Mouse (Mus musculus): ENCODE results near the gene Cep95. TPM values are rescaled to one million over a fixed set of nuclear protein-coding genes. Genes with fewer than 3 reads are reported as not detected.
A peak's percentile ranks its signal among the peaks of the same experiment; 100 is the strongest.
"Not testable (repeated sequence)": the region's sequence is repeated elsewhere in the genome, so short reads cannot be mapped to it uniquely, and the experiment has no call there.

Cep95 gene
- polyA plus RNA-seq, 1 experiment from 2014 or later, result 11.5 TPM

GRCm38 (mm10) chr11:106777395-106777794 is 11.7 kb upstream of the Cep95 start:
- peaks cover 71% of the 10 kb centered on the region for H3K36me3 ChIP-seq

DNA sequence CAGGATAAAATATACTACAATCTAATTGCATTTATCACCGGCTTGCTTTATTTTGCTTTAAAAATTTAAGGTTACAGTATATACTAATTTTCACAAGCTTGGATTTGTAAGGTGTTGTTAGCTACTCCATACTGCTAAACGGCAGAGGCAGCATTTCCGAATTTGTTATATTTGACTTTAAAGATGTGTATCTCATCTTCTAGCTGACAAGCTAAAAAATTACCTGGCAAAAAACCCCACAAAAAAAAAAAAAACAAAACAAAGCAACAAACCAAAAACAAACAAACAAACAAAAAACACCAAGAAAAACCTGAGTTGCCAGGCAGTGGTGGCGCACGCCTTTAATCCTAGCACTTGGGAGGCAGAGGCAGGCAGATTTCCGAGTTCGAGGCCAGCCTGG is 10.9 kb upstream of the Cep95 start:
- WGBS, result 85% methylated on average over 7 of the region's 7 CpGs
- Histone ChIP-seq H3K9me3 (no peaks in the 10 kb centered on the region), H3K4me2 (peak overlapping the region; percentile 89), H3K4me1 (peaks cover 25% of the 10 kb centered on the region), H3K27ac (replicated peaks) (no peak overlapping the region), H3K9ac (0 out of 2 replicates have a peak overlapping the region, but pooled peaks have one; percentile 94), H3K27me3 (replicated peaks) (no peaks in the 10 kb centered on the region), H3K4me3 (peak overlapping the region; percentile 90), H3K36me3 (peaks cover 71% of the 10 kb centered on the region)
- no peak for ATAC-seq (ENCODE audit: extremely low read depth, insufficient number of reproducible peaks, low FRiP score, low TSS enrichment)

More at GRCm38 (mm10) chr11:106777395-106777794, 11.7 kb upstream of the Cep95 start:
- H3K4me1 ChIP-seq, result peaks cover 21% of the 10 kb centered on the region
- no peak overlapping the region for H3K27ac ChIP-seq (replicated peaks)
- peak overlapping the region; percentile 89 for H3K4me2 ChIP-seq
- no peaks in the 10 kb centered on the region for H3K27me3 ChIP-seq (replicated peaks)
- no peaks in the 10 kb centered on the region for H3K9me3 ChIP-seq
- H3K9ac ChIP-seq, result peak overlapping the region; percentile 5; the same call in 1 of the 2 replicates
- 92% methylated on average over 3 of the region's 3 CpGs for WGBS
- ATAC-seq (ENCODE audit: extremely low read depth, insufficient number of reproducible peaks, low FRiP score, low TSS enrichment), result no peak
- H3K4me3 ChIP-seq, result peak overlapping the region; percentile 90; the same call in 1 of the 2 replicates

DNA sequence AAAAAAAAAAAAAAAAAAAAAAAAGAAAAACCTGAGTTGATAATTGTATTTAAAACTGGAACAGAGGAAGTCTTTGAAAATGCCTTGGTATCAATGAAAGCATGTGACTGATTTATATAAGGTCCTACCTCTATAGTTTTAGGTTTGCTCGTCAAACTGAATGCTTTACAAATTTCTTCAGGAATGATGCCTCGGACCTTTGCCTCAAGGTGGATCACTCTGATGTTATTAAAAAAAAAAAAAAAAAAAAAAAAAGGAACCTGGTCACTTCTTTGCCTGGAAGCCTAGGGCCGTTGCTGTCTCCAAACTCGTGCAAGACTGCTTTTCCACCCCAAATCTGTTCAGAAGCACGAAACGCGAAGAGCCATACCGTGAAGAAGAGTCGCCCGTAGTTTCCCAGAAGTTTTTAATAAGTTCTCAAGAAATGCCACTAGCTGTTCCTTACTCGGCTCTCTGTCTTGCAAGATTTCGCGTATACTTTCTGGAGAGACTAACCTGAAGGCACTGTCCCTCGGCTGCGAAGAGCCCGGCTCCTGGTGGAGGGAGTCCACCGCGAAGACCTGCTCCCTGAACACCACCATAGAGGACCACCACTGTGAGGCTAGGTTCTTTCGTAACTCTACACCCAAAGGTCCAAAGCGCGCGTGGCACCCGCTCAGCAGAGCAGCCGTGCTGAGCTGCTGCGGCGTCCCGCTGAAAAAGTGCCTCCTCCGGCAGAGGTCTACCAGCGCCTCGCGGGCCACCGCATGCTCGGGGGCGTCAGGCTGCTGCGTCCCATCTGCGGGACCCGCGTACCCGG is 10.3 kb upstream of the Cep95 start:
- no peaks in the 10 kb centered on the region for H3K9me3 ChIP-seq
- peak overlapping the region; percentile 94 for H3K9ac ChIP-seq
- peak overlapping the region; percentile 89 for H3K4me2 ChIP-seq
- peaks cover 71% of the 10 kb centered on the region for H3K36me3 ChIP-seq
- H3K4me3 ChIP-seq, result peak overlapping the region; percentile 90
- H3K4me1 ChIP-seq, result peaks cover 31% of the 10 kb centered on the region
- no peak for ATAC-seq (ENCODE audit: extremely low read depth, insufficient number of reproducible peaks, low FRiP score, low TSS enrichment)
- 2% methylated on average over 39 of the region's 39 CpGs for WGBS
- H3K27me3 ChIP-seq (replicated peaks), result no peaks in the 10 kb centered on the region
- peak overlapping the region; percentile 98 for H3K27ac ChIP-seq (replicated peaks)

- no peaks in the 10 kb centered on the region for H3K27me3 ChIP-seq (replicated peaks)
- 1% methylated on average over 30 of the region's 30 CpGs for WGBS
- no peaks in the 10 kb centered on the region for H3K9me3 ChIP-seq
- H3K4me3 ChIP-seq, result peak within 1 kb of the TSS; percentile 90
- H3K4me1 ChIP-seq, result peaks cover 36% of the 10 kb centered on the region
- peak within 1 kb of the TSS; percentile 89 for H3K4me2 ChIP-seq
- peaks cover 71% of the 10 kb centered on the region for H3K36me3 ChIP-seq
- peak within 1 kb of the TSS; percentile 94 for H3K9ac ChIP-seq
- peak within 1 kb of the TSS; percentile 98 for H3K27ac ChIP-seq (replicated peaks)
- peak; percentile 99 for ATAC-seq (ENCODE audit: extremely low read depth, insufficient number of reproducible peaks, low FRiP score, low TSS enrichment)
Observed at GRCm38 (mm10) chr11:106779388-106780088, 9.5 kb upstream of the Cep95 start, which contains the start of gene Polg2. Gene Polg2, minus strand, starts transcription at chr11:106779537.

- Histone ChIP-seq H3K36me3 (peaks cover 71% of the 10 kb centered on the region), H3K9ac (peak overlapping the region; percentile 94), H3K27ac (replicated peaks) (peak overlapping the region; percentile 98), H3K9me3 (no peaks in the 10 kb centered on the region), H3K27me3 (replicated peaks) (no peaks in the 10 kb centered on the region), H3K4me2 (peak overlapping the region; percentile 89), H3K4me1 (peaks cover 41% of the 10 kb centered on the region), H3K4me3 (peak overlapping the region; percentile 90)
- ATAC-seq (ENCODE audit: extremely low read depth, insufficient number of reproducible peaks, low FRiP score, low TSS enrichment), result no peak
- WGBS, result 69% methylated on average over 4 of the region's 4 CpGs
Observed at GRCm38 (mm10) chr11:106780089-106780425, 9.0 kb upstream of the Cep95 start.

GRCm38 (mm10) chr11:106780590-106781220 is 8.3 kb upstream of the Cep95 start:
- Histone ChIP-seq H3K4me3 (peak overlapping the region; percentile 90), H3K27me3 (replicated peaks) (no peaks in the 10 kb centered on the region), H3K27ac (replicated peaks) (peak overlapping the region; percentile 98), H3K36me3 (peaks cover 71% of the 10 kb centered on the region), H3K4me2 (peak overlapping the region; percentile 89), H3K9me3 (no peaks in the 10 kb centered on the region), H3K4me1 (peaks cover 48% of the 10 kb centered on the region), H3K9ac (no peak overlapping the region; the same call in 1 of the 2 replicates)
- 74% methylated on average over 6 of the region's 6 CpGs for WGBS
- no peak for ATAC-seq (ENCODE audit: extremely low read depth, insufficient number of reproducible peaks, low FRiP score, low TSS enrichment)

GRCm38 (mm10) chr11:106782271-106782670 is 6.8 kb upstream of the Cep95 start:
- H3K9me3 ChIP-seq, result not testable (repeated sequence)

GRCm38 (mm10) chr11:106782841-106783764 is 5.9 kb upstream of the Cep95 start:
- WGBS, result 76% methylated on average over 9 of the region's 9 CpGs
- H3K4me3 ChIP-seq, result peak overlapping the region; percentile 8; the same call in 1 of the 2 replicates
- H3K4me1 ChIP-seq, result peaks cover 49% of the 10 kb centered on the region
- no peak overlapping the region for H3K27ac ChIP-seq (replicated peaks)
- no peaks in the 10 kb centered on the region for H3K9me3 ChIP-seq
- H3K9ac ChIP-seq, result no peak overlapping the region
- H3K27me3 ChIP-seq (replicated peaks), result no peaks in the 10 kb centered on the region
- H3K36me3 ChIP-seq, result peaks cover 76% of the 10 kb centered on the region
- H3K4me2 ChIP-seq, result peak overlapping the region; percentile 11; the same call in 1 of the 2 replicates
- ATAC-seq (ENCODE audit: extremely low read depth, insufficient number of reproducible peaks, low FRiP score, low TSS enrichment), result no peak

More at GRCm38 (mm10) chr11:106782271-106782670, 6.8 kb upstream of the Cep95 start:
- WGBS, result 78% methylated on average over 7 of the region's 7 CpGs
- H3K36me3 ChIP-seq, result peaks cover 74% of the 10 kb centered on the region
- not testable (repeated sequence) for H3K27ac ChIP-seq (replicated peaks); ATAC-seq (ENCODE audit: extremely low read depth, insufficient number of reproducible peaks, low FRiP score, low TSS enrichment); H3K9ac ChIP-seq; H3K27me3 ChIP-seq (replicated peaks)
- peak overlapping the region; percentile 2; the same call in 1 of the 2 replicates for H3K4me3 ChIP-seq
- H3K4me2 ChIP-seq, result peak overlapping the region; percentile 18; the same call in 1 of the 2 replicates
- H3K4me1 ChIP-seq, result peaks cover 57% of the 10 kb centered on the region

DNA sequence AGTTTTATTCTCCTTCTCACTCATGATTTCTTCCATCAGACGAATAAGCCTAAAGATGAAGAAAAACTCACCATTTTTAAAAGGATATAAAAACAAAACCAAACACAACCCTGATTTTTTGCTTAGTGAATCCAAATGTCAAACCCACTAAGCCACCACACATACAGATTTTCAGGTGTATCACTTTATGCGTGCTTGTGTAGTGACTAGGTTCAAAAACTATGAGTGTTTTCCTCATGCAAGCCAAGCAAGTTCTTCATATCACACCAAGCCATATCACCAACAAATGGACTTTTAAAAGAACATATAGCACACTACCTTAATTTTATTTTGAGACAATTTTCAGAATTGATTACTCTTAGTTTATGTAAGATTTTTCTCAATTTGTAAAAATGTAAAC is 4.6 kb upstream of the Cep95 start:
- no peak overlapping the region for H3K27ac ChIP-seq (replicated peaks)
- no peaks in the 10 kb centered on the region for H3K9me3 ChIP-seq
- H3K36me3 ChIP-seq, result peaks cover 76% of the 10 kb centered on the region
- peak overlapping the region; percentile 75; the same call in 1 of the 2 replicates for H3K4me2 ChIP-seq
- H3K4me3 ChIP-seq, result peak overlapping the region; percentile 8; the same call in 1 of the 2 replicates
- no peak overlapping the region for H3K9ac ChIP-seq
- peaks cover 46% of the 10 kb centered on the region for H3K4me1 ChIP-seq
- 90% methylated on average over 2 of the region's 2 CpGs for WGBS
- H3K27me3 ChIP-seq (replicated peaks), result no peaks in the 10 kb centered on the region
- ATAC-seq (ENCODE audit: extremely low read depth, insufficient number of reproducible peaks, low FRiP score, low TSS enrichment), result no peak

DNA sequence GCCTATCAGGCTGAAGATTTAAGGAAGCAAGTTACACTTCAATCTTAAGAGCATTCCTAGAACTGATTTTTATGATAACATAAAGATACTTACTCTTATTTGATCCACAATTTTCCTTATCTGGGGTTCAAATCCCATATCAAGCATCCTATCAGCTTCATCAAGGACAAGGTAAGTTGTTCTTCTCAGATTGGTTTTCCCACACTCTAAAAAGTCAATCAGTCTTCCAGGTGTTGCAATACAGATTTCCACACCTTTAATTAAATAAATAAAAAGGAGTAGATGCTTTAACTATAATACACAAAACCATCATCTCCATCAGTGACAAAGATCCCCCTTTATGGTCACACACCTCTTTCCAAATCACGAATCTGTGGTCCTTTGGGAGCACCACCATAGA is 4.0 kb upstream of the Cep95 start:
- H3K4me2 ChIP-seq, result peak overlapping the region; percentile 75
- peaks cover 72% of the 10 kb centered on the region for H3K36me3 ChIP-seq
- no peak overlapping the region for H3K27ac ChIP-seq (replicated peaks)

More for the DNA sequence above, 4.0 kb upstream of the Cep95 start:
- H3K27me3 ChIP-seq (replicated peaks), result no peaks in the 10 kb centered on the region
- H3K9me3 ChIP-seq, result no peaks in the 10 kb centered on the region
- no peak for ATAC-seq (ENCODE audit: extremely low read depth, insufficient number of reproducible peaks, low FRiP score, low TSS enrichment)
- no peak overlapping the region for H3K9ac ChIP-seq
- H3K4me3 ChIP-seq, result peak overlapping the region; percentile 96
- WGBS, result 77% methylated on average over 1 of the region's 1 CpGs
- H3K4me1 ChIP-seq, result peaks cover 46% of the 10 kb centered on the region

All from heart, embryonic 13.5 days (tissue).